Mouse (Mus musculus) kidney, postnatal 25 days (tissue): ENCODE measurements around the gene Gm48552.
A peak's percentile ranks its signal among the peaks of the same experiment; 100 is the strongest.

Experiments
- DNase-seq, 2 experiments: peaks; one replicate each; pipeline ENCODE4 v3.0.0; 2021; ENCODE audit warnings: mixed read lengths in 2 of 2

Gene Gm48552

GRCm38 (mm10) chr10:81432868-81433262, 44.1 kb downstream of the Gm48552 start:
- DNase-seq, result peak; percentile 96 to 98

GRCm38 (mm10) chr10:81433541-81434289, 44.9 kb downstream of the Gm48552 start:
- peak; percentile 18 to 63 for DNase-seq

DNA sequence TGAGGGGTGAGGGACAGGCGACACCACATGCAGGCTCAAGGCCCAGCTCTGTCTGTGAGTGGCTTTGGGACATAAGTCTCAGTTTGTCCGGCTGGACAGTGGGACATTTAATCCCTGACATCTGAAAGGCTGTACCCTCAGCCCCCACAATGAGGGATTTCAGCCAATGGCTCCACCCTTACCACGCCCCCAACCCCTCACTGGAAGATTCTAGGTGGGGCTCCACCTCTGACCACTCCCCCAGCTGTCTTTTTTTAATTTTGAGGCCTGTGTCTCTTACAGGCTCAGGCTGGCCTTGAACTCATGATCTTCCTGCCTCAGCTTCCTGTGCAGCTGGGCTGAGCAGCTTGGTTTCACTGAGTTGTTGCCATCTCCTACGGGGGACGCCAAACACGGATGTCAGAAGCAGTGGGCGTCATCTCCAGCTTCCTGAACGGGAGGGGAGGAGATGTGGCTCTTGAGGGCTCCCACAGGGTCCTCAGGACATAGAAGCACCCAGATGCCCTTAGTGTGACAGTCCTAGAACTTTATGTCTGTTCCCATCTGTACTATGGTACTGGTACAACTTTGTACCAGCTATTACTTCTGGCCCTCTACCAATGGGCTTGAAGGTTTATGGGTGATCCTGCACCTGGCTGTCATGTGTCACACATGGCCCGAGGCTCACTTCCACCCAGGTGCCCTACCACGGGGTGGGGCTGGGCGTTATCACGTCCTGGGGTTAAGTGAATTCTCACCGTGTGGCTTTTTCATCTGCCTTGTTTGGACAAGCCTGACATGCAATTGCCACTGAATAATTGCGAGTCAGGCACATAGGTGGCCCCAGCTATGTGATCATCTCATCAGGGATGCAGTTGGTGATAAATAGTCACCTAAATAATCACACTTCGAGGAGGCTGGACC, 45.8 kb downstream of the Gm48552 start:
- peak; percentile 19 to 57 for DNase-seq

GRCm38 (mm10) chr10:81435436-81435835, 46.6 kb downstream of the Gm48552 start:
- peak; percentile 95 to 97 for DNase-seq
